Mouse (Mus musculus) megakaryocyte, embryonic 14.5 days (primary cell): Measurements from ENCODE around the gene Atp10a.

Experiments used
- FLI1 ChIP-seq: IDR thresholded peaks from 2 replicates; pipeline ENCODE4 v1.6.1; 2012; ENCODE audit warnings: low read length, inconsistent platforms, mixed read lengths
- GATA1 ChIP-seq: IDR thresholded peaks from 3 replicates; pipeline ENCODE4 v1.6.1; 2012; ENCODE audit warnings: mixed read lengths, low read length, inconsistent platforms, borderline replicate concordance

DNA sequence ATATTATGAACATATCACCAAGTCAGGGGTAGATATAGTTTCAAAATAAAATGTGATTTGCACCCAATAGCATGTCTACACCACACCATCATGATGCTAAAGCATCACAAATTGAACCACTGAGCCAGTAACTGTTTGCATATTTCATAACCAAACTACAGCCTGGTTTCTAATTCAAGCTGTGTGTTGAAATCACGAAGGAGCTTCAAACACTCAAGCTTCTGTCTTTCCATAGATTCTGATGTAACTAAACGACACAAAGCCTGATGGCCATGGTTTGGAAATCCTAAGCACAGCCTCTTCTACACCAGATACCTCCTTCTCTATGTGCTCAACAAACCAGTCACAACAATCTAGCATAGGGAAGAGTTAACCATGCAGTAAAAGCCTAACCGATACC, 207.2 kb downstream of the Atp10a start:
- no peak for TF ChIP-seq GATA1
- no peak for TF ChIP-seq FLI1
